Mouse (Mus musculus) heart, embryonic 11.5 days (tissue): ENCODE data around the gene Eef2k. TPM values are rescaled to one million over a fixed set of nuclear protein-coding genes. Genes with fewer than 3 reads are reported as not detected.
"Not testable (repeated sequence)": the region's sequence is repeated elsewhere in the genome, so short reads cannot be mapped to it uniquely, and the experiment has no call there.

Experiments
- ATAC-seq: fragments of 200-750 bp; cut with Nextera tagmentation; replicated peaks from 2 replicates; pipeline ENCODE4 v1.8.0; 2017; ENCODE audit warnings: moderate library complexity; ENCODE audit not compliant: insufficient number of reproducible peaks, low FRiP score, low TSS enrichment
- H3K27ac ChIP-seq: fragments of 300-500 bp; sonication (generic); 2 replicates; pipeline ENCODE4 v1.5.1; 2014; ENCODE audit warnings: mild to moderate bottlenecking, low read depth, low read length
- H3K27me3 ChIP-seq: fragments of 300-500 bp; sonication (generic); 2 replicates; pipeline ENCODE4 v1.6.1; 2014; ENCODE audit warnings: mild to moderate bottlenecking, low read length, mixed read lengths; ENCODE audit not compliant: control insufficient read depth, insufficient read depth
- H3K36me3 ChIP-seq: fragments of 300-500 bp; sonication (generic); 2 replicates; pipeline ENCODE4 v1.6.1; 2014; ENCODE audit warnings: mild to moderate bottlenecking, low read length, moderate library complexity, mixed read lengths; ENCODE audit not compliant: control insufficient read depth, insufficient read depth
- H3K4me1 ChIP-seq: fragments of 300-500 bp; sonication (generic); 2 replicates; pipeline ENCODE4 v1.6.1; 2014; ENCODE audit warnings: low read length; ENCODE audit not compliant: control insufficient read depth, insufficient read depth
- H3K4me2 ChIP-seq: fragments of 300-500 bp; sonication (generic); 2 replicates; pipeline ENCODE4 v1.6.1; 2014; ENCODE audit warnings: mild to moderate bottlenecking, moderate library complexity
- H3K4me3 ChIP-seq: fragments of 300-500 bp; sonication (generic); 2 replicates; pipeline ENCODE4 v1.5.1; 2014; ENCODE audit warnings: low read depth, low read length
- H3K9ac ChIP-seq: fragments of 300-500 bp; sonication (generic); 2 replicates; pipeline ENCODE4 v1.6.1; 2014; ENCODE audit warnings: mild to moderate bottlenecking, low read depth, low read length, moderate library complexity
- H3K9me3 ChIP-seq: fragments of 300-500 bp; sonication (generic); replicated peaks from 2 replicates; pipeline ENCODE4 v1.6.1; 2016; ENCODE audit warnings: low read length; ENCODE audit not compliant: control insufficient read depth
- WGBS: fragments of 180-500 bp; shearing (Covaris S2); extraction: QIAGEN DNeasy Blood & Tissue Kit; methylation state at CpG from one replicate; pipeline ENCODE4 v1.1.7; 2014; ENCODE audit not compliant: insufficient replicate concordance; 5-methylcytosine and 5-hydroxymethylcytosine counted together
- polyA plus RNA-seq: library from polyadenylated mRNA; unstranded; fragments of >200 nt; fragmentation: Nextera tagmentation; extraction: Ambion mirVana; gene quantifications from 2 replicates; pipeline ENCODE4 v1.2.1, GENCODE M21; 2014

Eef2k gene
- polyA plus RNA-seq, 1 experiment from 2014 or later = 5.0 TPM

- 85% methylated on average over 6 of the region's 6 CpGs for whole genome bisulfite sequencing
- Histone ChIP-seq H3K9ac (no peak overlapping the region), H3K27me3 (no peaks in the 10 kb centered on the region), H3K27ac (no peak overlapping the region), H3K36me3 (peaks cover 8% of the 10 kb centered on the region; the same call in 1 of the 2 replicates), H3K4me2 (no peak overlapping the region), H3K4me3 (no peak overlapping the region), H3K4me1 (no peaks in the 10 kb centered on the region), H3K9me3 (no peaks in the 10 kb centered on the region)
- no peak for ATAC-seq
These were observed 98.6 kb downstream of the Eef2k start for GRCm38 (mm10) chr7:120941214-120941613.

- no peaks in the 10 kb centered on the region for H3K4me1 ChIP-seq
- H3K4me3 ChIP-seq = no peak overlapping the region
- H3K27me3 ChIP-seq = no peaks in the 10 kb centered on the region
- WGBS = 90% methylated on average over 1 of the region's 1 CpGs
- no peak overlapping the region for H3K27ac ChIP-seq
- H3K9ac ChIP-seq = no peak overlapping the region
- H3K4me2 ChIP-seq = no peak overlapping the region
- peaks cover 8% of the 10 kb centered on the region; the same call in 1 of the 2 replicates for H3K36me3 ChIP-seq
- H3K9me3 ChIP-seq = no peaks in the 10 kb centered on the region
- no peak for ATAC-seq
These were observed 99.9 kb downstream of the Eef2k start for GRCm38 (mm10) chr7:120942506-120942905.

DNA sequence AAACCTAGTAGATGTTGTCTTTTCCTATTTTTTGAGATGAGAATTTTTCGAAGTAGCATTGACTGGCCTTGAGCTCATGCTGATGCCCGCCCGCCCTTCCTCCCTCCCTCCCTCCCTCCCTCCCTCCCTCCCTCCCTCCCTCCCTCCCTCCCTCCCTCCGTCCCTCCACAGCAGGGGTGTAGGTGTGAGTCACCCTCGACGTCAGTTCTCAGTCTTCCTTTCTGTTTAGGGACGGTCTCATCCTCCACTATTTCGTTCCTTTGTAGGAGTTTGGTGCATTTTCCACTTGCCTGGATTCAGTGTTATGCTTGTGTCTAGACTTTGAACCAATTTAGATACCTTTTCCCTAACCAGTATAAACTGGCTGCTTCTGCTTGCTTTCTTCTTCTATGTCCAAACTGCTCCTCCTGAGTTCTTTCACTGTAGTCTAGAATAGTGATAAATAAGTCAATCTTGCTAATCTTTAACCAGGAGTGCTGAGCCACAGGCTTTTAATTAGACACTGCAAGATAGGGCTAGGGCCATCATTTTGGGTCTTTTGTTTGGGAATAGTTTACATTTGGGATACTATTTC, 101.4 kb downstream of the Eef2k start:
- H3K36me3 ChIP-seq = peaks cover 9% of the 10 kb centered on the region; the same call in 1 of the 2 replicates
- 73% methylated on average over 7 of the region's 8 CpGs for WGBS
- no peaks in the 10 kb centered on the region for H3K27me3 ChIP-seq
- H3K9ac ChIP-seq = no peak overlapping the region
- no peak overlapping the region for H3K4me3 ChIP-seq
- no peaks in the 10 kb centered on the region for H3K9me3 ChIP-seq
- H3K27ac ChIP-seq = no peak overlapping the region
- H3K4me2 ChIP-seq = no peak overlapping the region
- H3K4me1 ChIP-seq = no peaks in the 10 kb centered on the region
- ATAC-seq = no peak

DNA sequence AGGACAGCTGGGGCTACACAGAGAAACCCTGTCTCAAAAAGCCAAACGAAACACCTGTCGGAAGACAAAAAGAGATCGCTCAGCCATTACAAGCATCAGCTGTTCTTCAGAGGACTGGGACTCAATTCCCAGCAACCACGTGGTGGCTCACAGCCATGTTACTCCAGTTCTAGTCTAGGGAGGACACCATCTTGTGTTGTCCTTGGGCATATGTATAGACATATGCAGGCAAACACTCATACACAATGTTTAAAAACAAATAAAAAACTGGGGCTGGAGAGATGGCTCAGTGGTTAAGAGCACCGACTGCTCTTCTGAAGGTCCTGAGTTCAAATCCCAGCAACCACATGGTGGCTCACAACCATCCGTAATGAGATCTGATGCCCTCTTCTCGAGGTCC, 111.0 kb downstream of the Eef2k start:
- not testable (repeated sequence) for H3K4me1 ChIP-seq, ATAC-seq, H3K27ac ChIP-seq, H3K4me3 ChIP-seq, H3K4me2 ChIP-seq, H3K36me3 ChIP-seq, H3K27me3 ChIP-seq, H3K9ac ChIP-seq, H3K9me3 ChIP-seq
- 87% methylated on average over 7 of the region's 7 CpGs for WGBS

Other genes starting within 250 kb of the Eef2k start
- 429 and 456 TPM in 2 replicates for gene Uqcrc2, start 207.7 kb upstream of the Eef2k start, polyA plus RNA-seq
- gene Pdzd9, start 172.5 kb upstream of the Eef2k start, polyA plus RNA-seq = 0.28 and 0.43 TPM in 2 replicates
- 12.5 and 17.8 TPM in 2 replicates for gene Mosmo, start 165.2 kb upstream of the Eef2k start, polyA plus RNA-seq
- gene Vwa3a, start 103.5 kb upstream of the Eef2k start, polyA plus RNA-seq = 0.59 and 0.84 TPM in 2 replicates
- not detected in 2 replicates for gene Gm5737, start 30.5 kb upstream of the Eef2k start, polyA plus RNA-seq
- gene Polr3e, start 74.9 kb downstream of the Eef2k start, polyA plus RNA-seq = 15.0 and 15.6 TPM in 2 replicates
- gene Cdr2, start 139.5 kb downstream of the Eef2k start, polyA plus RNA-seq = 14.8 and 15.6 TPM in 2 replicates
- 0.19 and 0.59 TPM in 2 replicates for gene Mfsd13b, start 139.7 kb downstream of the Eef2k start, polyA plus RNA-seq
- gene Mettl9, start 191.6 kb downstream of the Eef2k start, polyA plus RNA-seq = 117 and 124 TPM in 2 replicates
- gene Igsf6, start 231.7 kb downstream of the Eef2k start, polyA plus RNA-seq = 0.87 TPM in 2 replicates
- not detected in 2 replicates for gene Otoa, start 238.8 kb downstream of the Eef2k start, polyA plus RNA-seq